Mouse (Mus musculus) hematopoietic stem cell, adult 5-6 weeks (primary cell): ENCODE data around the gene Mphosph9. TPM values are rescaled to one million over a fixed set of nuclear protein-coding genes. Genes with fewer than 3 reads are reported as not detected.

Experiments
- ATAC-seq, 2 experiments: fragments of 125-278 bp in 1 of 2; replicated peaks in 1 of 2; 2 replicates each; pipeline ENCODE4 v1.8.0; 2016 to 2017; ENCODE audit warnings: inconsistent platforms in 2 of 2, mild to moderate bottlenecking in 2 of 2, moderate number of reproducible peaks in 2 of 2, low read depth in 1 of 2, moderate TSS enrichment in 1 of 2; ENCODE audit not compliant: low FRiP score in 2 of 2, poor library complexity in 2 of 2, severe bottlenecking in 2 of 2, insufficient read depth in 1 of 2, low TSS enrichment in 1 of 2
- total RNA-seq: library from RNA; stranded (forward); fragments of 172-1452, 232-1000 nt; gene quantifications from 2 replicates; pipeline ENCODE4 v1.2.3, GENCODE M21; 2017

The Mphosph9 gene
- total RNA-seq, 1 experiment from 2014 or later: 41.0 TPM

- ATAC-seq: no peak
These were observed 31.3 kb downstream of the Mphosph9 start for GRCm38 (mm10) chr5:124296475-124296874.

DNA sequence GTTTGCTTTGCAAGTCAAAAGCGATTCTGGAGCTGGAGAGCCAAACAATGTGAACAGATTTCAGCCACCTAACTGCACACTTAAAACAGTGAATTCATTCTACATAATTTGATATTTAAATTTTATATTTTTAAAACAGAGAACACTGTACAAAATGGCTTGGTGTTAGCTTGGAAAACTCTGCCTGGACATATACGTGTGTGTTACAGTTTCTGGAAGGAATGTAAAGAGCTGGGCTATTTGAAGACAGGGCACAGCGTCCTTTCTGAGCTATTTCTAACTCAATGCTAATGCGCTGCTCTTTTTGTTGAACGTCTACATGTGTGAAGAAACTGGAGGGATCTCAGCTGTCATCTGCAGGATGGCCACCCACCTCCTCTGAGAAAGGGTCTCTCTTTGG, 33.8 kb downstream of the Mphosph9 start:
- ATAC-seq: no peak

- ATAC-seq: no peak
These were observed 37.6 kb downstream of the Mphosph9 start for GRCm38 (mm10) chr5:124290216-124290615.

GRCm38 (mm10) chr5:124287616-124288247, 40.0 kb downstream of the Mphosph9 start:
- ATAC-seq: no peak

GRCm38 (mm10) chr5:124284330-124284729, 43.4 kb downstream of the Mphosph9 start:
- ATAC-seq: no peak

GRCm38 (mm10) chr5:124282854-124283253, 44.9 kb downstream of the Mphosph9 start:
- no peak for ATAC-seq

DNA sequence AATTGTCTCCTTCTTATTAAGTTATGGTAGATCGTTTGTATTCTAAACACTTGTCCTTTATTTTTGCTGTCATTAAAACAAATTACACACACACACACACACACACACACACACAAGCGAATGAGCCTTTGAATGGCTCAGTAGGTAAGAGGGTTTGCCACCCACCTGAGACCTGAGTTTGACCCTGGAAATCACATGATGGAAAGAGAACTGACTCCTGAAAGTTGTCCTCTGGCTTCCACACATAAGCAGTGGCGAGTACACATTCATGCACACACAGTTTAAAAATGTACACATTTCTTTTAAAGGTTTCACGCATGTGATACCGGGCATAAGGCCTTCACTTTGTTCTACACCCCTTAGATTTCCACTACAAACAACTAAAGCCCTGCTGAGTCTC, 57.5 kb downstream of the Mphosph9 start:
- no peak for ATAC-seq

- ATAC-seq: no peak
These were observed 58.1 kb downstream of the Mphosph9 start for GRCm38 (mm10) chr5:124269661-124270060.

- peak in 1 of 2 experiments; percentile 42; a peak in 1 of 4 replicates for ATAC-seq
These were observed 60.1 kb downstream of the Mphosph9 start for GRCm38 (mm10) chr5:124267652-124268051.

DNA sequence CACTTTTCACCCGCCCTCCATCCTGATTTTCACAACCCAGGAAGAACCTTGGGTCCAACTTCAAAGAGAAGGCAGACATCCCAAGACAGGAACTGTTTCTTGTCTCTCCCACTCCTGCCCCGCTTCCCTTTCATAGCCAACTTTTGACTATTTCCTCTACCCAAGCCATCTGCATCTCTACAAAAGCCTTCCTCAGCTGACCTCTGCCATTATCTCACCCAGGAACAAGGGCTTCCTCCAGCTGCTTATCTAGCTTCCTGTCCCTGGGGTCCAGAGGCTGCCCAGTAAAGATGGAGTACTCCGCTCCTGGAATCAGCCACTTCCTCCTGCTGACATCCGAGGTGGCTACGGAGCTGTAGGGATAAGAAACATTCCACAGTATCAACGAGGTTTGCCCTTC, 61.0 kb downstream of the Mphosph9 start:
- ATAC-seq: peak; percentile 59

DNA sequence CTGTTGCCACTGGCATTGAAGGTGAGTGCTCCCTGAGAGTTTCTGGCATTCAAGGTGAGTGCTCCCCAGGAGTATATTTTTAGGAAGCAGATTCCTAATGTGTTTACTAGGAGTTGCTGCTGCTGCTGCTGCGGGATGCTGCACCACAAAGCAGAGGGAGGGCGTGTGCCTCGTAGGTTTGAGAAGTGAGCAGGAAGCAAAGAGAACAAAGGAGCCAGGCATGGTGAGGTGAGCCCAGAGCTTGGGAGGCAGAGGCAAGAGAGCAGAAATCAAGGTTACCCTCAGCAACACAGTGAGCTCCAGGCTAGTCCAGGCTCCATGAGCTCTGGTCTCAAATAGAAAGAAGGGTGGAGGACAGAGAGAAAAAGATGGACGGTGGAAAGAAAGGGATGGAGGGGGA, 64.5 kb downstream of the Mphosph9 start:
- ATAC-seq: no peak

DNA sequence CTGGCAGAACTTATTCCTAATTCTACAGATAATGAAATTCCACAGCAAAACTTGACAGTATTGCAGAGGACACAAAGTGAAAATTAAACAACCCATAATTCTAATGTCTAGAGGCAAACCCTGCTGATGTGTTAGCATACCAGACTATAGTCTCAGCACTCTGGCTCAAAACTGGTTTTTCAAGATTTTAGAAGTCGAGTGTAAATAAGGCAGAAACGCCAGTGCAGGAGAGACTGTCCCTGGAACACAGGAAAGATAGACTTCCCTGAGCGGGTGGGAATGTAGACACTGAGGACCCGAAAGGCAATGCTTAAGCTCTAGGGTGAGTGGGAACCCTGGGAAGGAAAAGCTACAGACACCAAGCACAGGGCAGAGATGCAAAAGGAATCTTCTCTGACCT, 65.7 kb downstream of the Mphosph9 start:
- no peak for ATAC-seq

DNA sequence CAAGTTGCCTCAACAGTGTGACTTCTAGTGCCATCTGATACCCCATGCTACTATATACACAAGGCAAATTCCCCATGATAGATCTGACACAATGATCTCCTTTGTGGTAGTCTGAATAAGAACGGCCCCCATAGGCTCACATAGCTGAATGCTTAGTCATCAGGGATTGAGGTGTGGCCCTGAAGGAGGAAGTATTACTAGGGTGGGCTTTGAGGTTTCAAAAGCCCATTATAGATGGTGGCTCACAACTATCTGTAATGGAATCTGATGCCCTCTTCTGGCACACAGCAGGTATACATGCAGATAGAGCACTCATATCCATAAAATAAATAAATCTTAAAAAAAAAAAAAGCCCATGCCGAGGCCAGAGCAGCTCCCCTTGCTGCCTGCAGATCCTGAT, 68.6 kb downstream of the Mphosph9 start:
- peak; percentile 32 to 36; a peak in 2 of 4 replicates for ATAC-seq

GRCm38 (mm10) chr5:124258026-124258425, 69.7 kb downstream of the Mphosph9 start:
- ATAC-seq: no peak

- no peak for ATAC-seq
These were observed 72.6 kb downstream of the Mphosph9 start for GRCm38 (mm10) chr5:124255141-124255540.

GRCm38 (mm10) chr5:124253555-124253954, 74.2 kb downstream of the Mphosph9 start:
- ATAC-seq: no peak

- ATAC-seq: no peak
These were observed 75.0 kb downstream of the Mphosph9 start for GRCm38 (mm10) chr5:124252580-124253320.

GRCm38 (mm10) chr5:124251070-124251469, 76.7 kb downstream of the Mphosph9 start:
- no peak for ATAC-seq
